Mouse (Mus musculus) liver, embryonic 14.5 days (tissue): ENCODE data around the gene Parp16. TPM values are rescaled to one million over a fixed set of nuclear protein-coding genes. Genes with fewer than 3 reads are reported as not detected.

ENCODE experiments used
- ATAC-seq: fragments of 200-750 bp; cut with Nextera tagmentation; 2 replicates; pipeline ENCODE4 v1.8.0; 2017; ENCODE audit warnings: moderate number of reproducible peaks, mild to moderate bottlenecking, moderate library complexity; ENCODE audit not compliant: insufficient read depth
- DNase-seq, 3 experiments: peaks; one replicate each; pipeline ENCODE4 v3.0.0-alpha.2; 2012 to 2013; ENCODE audit warnings: low read depth in 3 of 3, low spot score in 3 of 3
- H3K27ac ChIP-seq: fragments of 300-500 bp; sonication (generic); 2 replicates; pipeline ENCODE4 v1.5.1; 2014; ENCODE audit warnings: moderate library complexity, mild to moderate bottlenecking, control low read depth, inconsistent platforms
- H3K27me3 ChIP-seq: fragments of 300-500 bp; sonication (generic); 2 replicates; pipeline ENCODE4 v1.6.1; 2014; ENCODE audit warnings: mild to moderate bottlenecking, low read length, moderate library complexity; ENCODE audit not compliant: control insufficient read depth, insufficient read depth
- H3K36me3 ChIP-seq: fragments of 300-500 bp; sonication (generic); replicated peaks from 2 replicates; pipeline ENCODE4 v1.6.1; 2014; ENCODE audit warnings: low read depth; ENCODE audit not compliant: control insufficient read depth, insufficient read depth
- H3K4me1 ChIP-seq, 2 experiments: fragments of 200-500 bp in 1 of 2; fragments of 300-500 bp in 1 of 2; sonication (generic) in 1 of 2; replicated peaks; 2 replicates each; pipeline ENCODE4 v1.6.1; 2012 to 2014; ENCODE audit warnings: antibody characterized with exemption in 1 of 2, inconsistent platforms in 1 of 2, low read length in 1 of 2; ENCODE audit not compliant: control insufficient read depth in 2 of 2, insufficient read depth in 2 of 2
- H3K4me2 ChIP-seq: fragments of 300-500 bp; sonication (generic); 2 replicates; pipeline ENCODE4 v1.6.1; 2014; ENCODE audit warnings: low read depth, mild to moderate bottlenecking, control low read depth, moderate library complexity
- H3K4me3 ChIP-seq, 2 experiments: fragments of 200-500 bp in 1 of 2; fragments of 300-500 bp in 1 of 2; sonication (generic) in 1 of 2; 2 replicates each; pipeline ENCODE4 v1.5.1; 2012 to 2014; ENCODE audit warnings: low read depth in 2 of 2, low read length in 2 of 2, mild to moderate bottlenecking in 2 of 2, control low read depth in 1 of 2, inconsistent platforms in 1 of 2, moderate library complexity in 1 of 2; ENCODE audit not compliant: insufficient read depth in 1 of 2
- H3K9ac ChIP-seq: fragments of 300-500 bp; sonication (generic); replicated peaks from 2 replicates; pipeline ENCODE4 v1.6.1; 2014; ENCODE audit warnings: mild to moderate bottlenecking, control low read depth, moderate library complexity
- H3K9me3 ChIP-seq: fragments of 300-500 bp; sonication (generic); 2 replicates; pipeline ENCODE4 v1.6.1; 2016; ENCODE audit warnings: low read length, mixed read lengths; ENCODE audit not compliant: control insufficient read depth
- CTCF ChIP-seq: IDR thresholded peaks from 2 replicates; pipeline ENCODE4 v1.5.1; 2016; ENCODE audit warnings: antibody characterized with exemption, low read depth, control low read depth
- EP300 ChIP-seq: IDR thresholded peaks from 2 replicates; pipeline ENCODE4 v1.6.1; 2016; ENCODE audit warnings: antibody characterized with exemption, low read depth
- WGBS: fragments of 180-500 bp; shearing (Covaris S2); extraction: QIAGEN DNeasy Blood & Tissue Kit; methylation state at CpG from one replicate; pipeline ENCODE4 v1.1.7; 2014; ENCODE audit not compliant: insufficient replicate concordance; 5-methylcytosine and 5-hydroxymethylcytosine counted together
- polyA plus RNA-seq, 2 experiments: library from polyadenylated mRNA; depleted of rRNA in 1 of 2; stranded (reverse) in 1 of 2; unstranded in 1 of 2; fragments of >200 nt; fragmentation: Nextera tagmentation in 1 of 2; extraction: Ambion mirVana in 1 of 2; gene quantifications; 2 replicates each; pipeline versions ENCODE4 v1.2.1 to v1.2.3; 2012 to 2014

The Parp16 gene
- polyA plus RNA-seq, 2 experiments, result 5.7 to 7.2 TPM

- no peak overlapping the region for H3K4me2 ChIP-seq
- no peak overlapping the region for H3K9ac ChIP-seq
- no peak for TF ChIP-seq EP300
- TF ChIP-seq CTCF, result no peak
- H3K4me3 ChIP-seq, result no peak overlapping the region
- no peaks in the 10 kb centered on the region for H3K27me3 ChIP-seq
- H3K27ac ChIP-seq, result no peak overlapping the region
- no peaks in the 10 kb centered on the region for H3K4me1 ChIP-seq
- no peaks in the 10 kb centered on the region for H3K36me3 ChIP-seq
- no peaks in the 10 kb centered on the region for H3K9me3 ChIP-seq
- DNase-seq (no peak), ATAC-seq (no peak)
- WGBS, result 69% methylated on average over 7 of the region's 7 CpGs
Measured at GRCm38 (mm10) chr9:65259366-65259765, 64.2 kb downstream of the Parp16 start.

DNA sequence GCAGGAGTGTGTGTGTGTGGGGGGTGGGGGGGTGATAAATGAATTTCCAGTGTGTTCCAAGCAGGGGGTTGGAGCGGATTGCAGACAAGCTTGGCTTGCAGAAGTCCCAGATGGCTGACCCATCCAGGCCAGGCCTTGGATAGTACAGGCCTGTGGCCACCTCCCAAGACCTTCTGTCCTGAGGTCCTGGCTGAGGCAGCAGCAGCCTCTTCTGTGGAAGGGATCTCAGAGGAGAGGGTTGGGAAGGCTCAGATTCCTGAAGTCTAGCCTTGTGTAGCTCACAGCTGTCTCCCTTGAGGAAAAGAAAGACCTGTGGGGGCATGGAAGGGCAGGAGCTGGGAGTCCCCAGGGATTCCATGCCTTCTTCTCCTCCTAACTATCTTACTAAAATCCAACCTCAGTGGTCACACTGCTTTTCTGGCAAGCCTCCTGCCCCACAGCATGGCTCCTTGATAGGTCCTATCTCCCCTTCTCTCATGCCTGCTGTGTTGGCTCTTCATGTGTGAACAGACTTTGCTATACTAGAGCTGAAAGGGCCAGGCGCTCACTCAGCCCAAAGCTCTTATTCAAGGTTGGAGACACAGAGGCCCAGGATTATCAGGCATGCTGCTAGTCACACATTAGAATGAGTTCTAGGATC is 66.6 kb downstream of the Parp16 start:
- ATAC-seq (no peak), DNase-seq (no peak)
- H3K27me3 ChIP-seq, result no peaks in the 10 kb centered on the region
- TF ChIP-seq CTCF (no peak), EP300 (no peak)
- H3K36me3 ChIP-seq, result no peaks in the 10 kb centered on the region
- no peak overlapping the region for H3K4me3 ChIP-seq
- 50% methylated on average over 2 of the region's 2 CpGs for WGBS
- H3K4me1 ChIP-seq, result no peaks in the 10 kb centered on the region
- H3K27ac ChIP-seq, result no peak overlapping the region
- no peak overlapping the region for H3K9ac ChIP-seq
- no peaks in the 10 kb centered on the region for H3K9me3 ChIP-seq
- no peak overlapping the region for H3K4me2 ChIP-seq

- 69% methylated on average over 3 of the region's 3 CpGs for WGBS
- Histone ChIP-seq H3K4me3 (no peak overlapping the region), H3K9ac (no peak overlapping the region), H3K27me3 (no peaks in the 10 kb centered on the region), H3K4me1 (no peaks in the 10 kb centered on the region), H3K36me3 (no peaks in the 10 kb centered on the region), H3K27ac (no peak overlapping the region), H3K4me2 (no peak overlapping the region), H3K9me3 (no peaks in the 10 kb centered on the region)
- DNase-seq, result no peak
- no peak for ATAC-seq
- no peak for TF ChIP-seq CTCF
- TF ChIP-seq EP300, result no peak
Measured at GRCm38 (mm10) chr9:65262641-65263120, 67.5 kb downstream of the Parp16 start.

GRCm38 (mm10) chr9:65264959-65265358 is 69.8 kb downstream of the Parp16 start, which contains the start of gene Cilp:
TSS of gene Cilp (plus strand) at chr9:65265180.
- no peak within 1 kb of the TSS for H3K9ac ChIP-seq
- H3K27ac ChIP-seq, result no peak within 1 kb of the TSS
- no peak within 1 kb of the TSS for H3K4me3 ChIP-seq
- no peak within 1 kb of the TSS for H3K4me2 ChIP-seq
- H3K9me3 ChIP-seq, result no peaks in the 10 kb centered on the region
- DNase-seq (no peak), ATAC-seq (no peak)
- no peaks in the 10 kb centered on the region for H3K4me1 ChIP-seq
- WGBS, result 55% methylated on average over 5 of the region's 5 CpGs
- no peaks in the 10 kb centered on the region for H3K27me3 ChIP-seq
- no peaks in the 10 kb centered on the region for H3K36me3 ChIP-seq
- no peak for TF ChIP-seq CTCF
- no peak for TF ChIP-seq EP300

DNA sequence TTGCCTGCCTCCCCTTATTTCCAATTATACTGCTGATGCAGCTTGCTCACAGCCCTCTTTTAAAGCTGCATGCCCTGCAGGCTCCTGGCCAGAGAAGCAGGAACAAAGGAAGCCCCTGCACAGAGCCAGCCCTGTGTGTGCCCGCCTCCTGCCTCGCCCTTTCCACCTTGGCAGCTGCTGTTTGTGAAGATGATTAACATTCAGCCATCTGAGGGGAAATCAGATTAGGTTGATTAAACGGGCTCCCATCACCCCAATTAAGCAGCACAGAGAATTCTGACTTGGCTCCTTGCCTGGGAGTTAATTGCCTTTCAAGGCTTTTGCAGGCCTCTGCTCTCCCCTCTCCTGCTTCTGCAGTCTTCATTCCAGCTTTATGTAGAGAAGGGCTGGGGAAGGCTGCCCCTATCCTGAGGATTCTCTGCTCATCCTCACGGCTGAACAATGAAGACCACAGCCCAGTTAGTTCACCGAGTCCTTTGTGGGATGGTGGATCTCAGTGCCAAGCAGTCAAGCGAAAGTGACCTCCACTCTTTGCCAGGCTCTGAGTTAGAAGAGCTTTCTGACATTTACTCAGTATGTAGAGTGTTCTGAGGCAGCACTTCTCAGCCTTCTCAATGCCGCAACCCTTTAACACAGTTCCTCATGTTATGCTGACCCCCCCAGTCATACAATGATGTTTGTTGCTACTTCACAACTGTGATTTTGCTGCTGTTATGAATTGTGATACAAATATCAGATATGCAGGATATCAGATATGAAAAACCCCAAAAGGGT is 72.8 kb downstream of the Parp16 start:
- Histone ChIP-seq H3K4me1 (no peaks in the 10 kb centered on the region), H3K27ac (no peak overlapping the region), H3K27me3 (no peaks in the 10 kb centered on the region), H3K4me2 (no peak overlapping the region), H3K36me3 (no peaks in the 10 kb centered on the region), H3K4me3 (no peak overlapping the region), H3K9me3 (no peaks in the 10 kb centered on the region), H3K9ac (no peak overlapping the region)
- DNase-seq, result no peak
- 41% methylated on average over 7 of the region's 7 CpGs for WGBS
- ATAC-seq, result no peak
- TF ChIP-seq CTCF (no peak), EP300 (no peak)
